Mouse (Mus musculus) CH12.LX (cell line): ENCODE measurements around the gene Chpf. TPM values are rescaled to one million over a fixed set of nuclear protein-coding genes. Genes with fewer than 3 reads are reported as not detected.

Experiments
- DNase-seq: peaks from one replicate; pipeline ENCODE4 v3.0.0-alpha.2; 2013; ENCODE audit errors: extremely low read depth
- H3K27ac ChIP-seq: 2 replicates; pipeline ENCODE4 v1.5.1; 2012; ENCODE audit warnings: low read depth, mild to moderate bottlenecking, control low read depth, moderate library complexity; ENCODE audit not compliant: insufficient read depth
- H3K27me3 ChIP-seq: replicated peaks from 2 replicates; pipeline ENCODE3; 2012; ENCODE audit warnings: inconsistent platforms
- H3K36me3 ChIP-seq, 2 experiments: replicated peaks in 1 of 2; 2 replicates each; pipeline versions ENCODE3 to v1.6.1; 2012; ENCODE audit warnings: inconsistent platforms in 1 of 2, low read length in 1 of 2, mild to moderate bottlenecking in 1 of 2, mixed read lengths in 1 of 2, moderate library complexity in 1 of 2; ENCODE audit not compliant: control insufficient read depth in 1 of 2, insufficient read depth in 1 of 2
- H3K4me1 ChIP-seq, 2 experiments: 2 replicates each; pipeline ENCODE4 v1.6.1; 2012; ENCODE audit warnings: inconsistent platforms in 1 of 2, moderate library complexity in 1 of 2; ENCODE audit not compliant: insufficient read depth in 2 of 2, control insufficient read depth in 1 of 2
- H3K4me2 ChIP-seq: 2 replicates; pipeline ENCODE4 v1.6.1; 2012; ENCODE audit warnings: low read depth, mild to moderate bottlenecking, control low read depth; ENCODE audit not compliant: poor library complexity, insufficient read depth, severe bottlenecking
- H3K4me3 ChIP-seq, 3 experiments: fragments of 150-350 bp in 1 of 3; sonication (generic) in 1 of 3; replicated peaks in 1 of 3; 2 replicates each; pipeline versions ENCODE3 to v1.5.1; 2011 to 2012; ENCODE audit warnings: low read depth in 2 of 3, low read length in 2 of 3, mild to moderate bottlenecking in 2 of 3, moderate library complexity in 2 of 3, control low read depth in 1 of 3, improper control_type of control experiment in 1 of 3, inconsistent platforms in 1 of 3, mixed read lengths in 1 of 3; ENCODE audit not compliant: poor library complexity in 1 of 3
- H3K79me2 ChIP-seq: replicated peaks from 2 replicates; pipeline ENCODE4 v1.6.1; 2012; ENCODE audit warnings: mild to moderate bottlenecking, moderate library complexity; ENCODE audit not compliant: control insufficient read depth, poor library complexity, insufficient read depth, severe bottlenecking; ENCODE audit errors: extremely low read depth
- H3K9ac ChIP-seq: 2 replicates; pipeline ENCODE4 v1.6.1; 2012; ENCODE audit warnings: low read depth, mild to moderate bottlenecking, control low read depth, moderate library complexity; ENCODE audit not compliant: insufficient read depth
- H3K9me3 ChIP-seq: replicated peaks from 2 replicates; pipeline ENCODE3; 2012; ENCODE audit warnings: low read length, inconsistent platforms, mixed read lengths
- BHLHE40 ChIP-seq: IDR thresholded peaks from 2 replicates; pipeline ENCODE4 v1.6.1; 2011; ENCODE audit warnings: mild to moderate bottlenecking, low read depth, low read length, improper control_type of control experiment
- E2F4 ChIP-seq: IDR thresholded peaks from 2 replicates; pipeline ENCODE4 v1.6.1; 2011; ENCODE audit warnings: low read depth, low read length, improper control_type of control experiment; ENCODE audit not compliant: insufficient replicate concordance
- ELF1 ChIP-seq: IDR thresholded peaks from 2 replicates; pipeline ENCODE4 v1.6.1; 2014; ENCODE audit warnings: low read depth, mild to moderate bottlenecking, inconsistent platforms, low read length, improper control_type of control experiment
- IRF4 ChIP-seq: IDR thresholded peaks from 2 replicates; pipeline ENCODE4 v1.6.1; 2014; ENCODE audit warnings: low read depth, mild to moderate bottlenecking, inconsistent platforms, low read length, improper control_type of control experiment
- JUND ChIP-seq: conservative IDR thresholded peaks from 2 replicates; pipeline ENCODE4 v1.6.1; 2011; ENCODE audit warnings: low read depth, low read length, improper control_type of control experiment
- MAFK ChIP-seq: IDR thresholded peaks from 2 replicates; pipeline ENCODE4 v1.6.1; 2011; ENCODE audit warnings: low read length, improper control_type of control experiment; ENCODE audit not compliant: insufficient replicate concordance
- MAZ ChIP-seq: IDR thresholded peaks from 2 replicates; pipeline ENCODE4 v1.6.1; 2012; ENCODE audit warnings: low read depth, mild to moderate bottlenecking, inconsistent platforms, low read length, improper control_type of control experiment, moderate library complexity
- MEF2A ChIP-seq: IDR thresholded peaks from 2 replicates; pipeline ENCODE4 v1.6.1; 2014; ENCODE audit warnings: low read depth, mild to moderate bottlenecking, inconsistent platforms, low read length, improper control_type of control experiment, borderline replicate concordance
- MXI1 ChIP-seq: IDR thresholded peaks from 2 replicates; pipeline ENCODE4 v1.6.1; 2011; ENCODE audit warnings: mild to moderate bottlenecking, low read depth, low read length, improper control_type of control experiment
- MYC ChIP-seq: IDR thresholded peaks from 2 replicates; pipeline ENCODE4 v1.6.1; 2011; ENCODE audit warnings: low read depth, mild to moderate bottlenecking, improper control_type of control experiment, low read length
- NELFE ChIP-seq: IDR thresholded peaks from 2 replicates; pipeline ENCODE4 v1.6.1; 2011; ENCODE audit warnings: low read depth, low read length, improper control_type of control experiment
- NRF1 ChIP-seq: IDR thresholded peaks from 2 replicates; pipeline ENCODE4 v1.6.1; 2014; ENCODE audit warnings: low read depth, mild to moderate bottlenecking, inconsistent platforms, low read length, improper control_type of control experiment, moderate library complexity
- PAX5 ChIP-seq: IDR thresholded peaks from 2 replicates; pipeline ENCODE4 v1.6.1; 2012; ENCODE audit warnings: low read length, inconsistent platforms, mixed read lengths
- POLR2A ChIP-seq: IDR thresholded peaks from 2 replicates; pipeline ENCODE4 v1.6.1; 2011; ENCODE audit warnings: low read depth, mild to moderate bottlenecking, improper control_type of control experiment, low read length
- POLR2AphosphoS2 ChIP-seq: IDR thresholded peaks from 2 replicates; pipeline ENCODE4 v1.6.1; 2011; ENCODE audit warnings: low read depth, low read length, improper control_type of control experiment
- RAD21 ChIP-seq: IDR thresholded peaks from 2 replicates; pipeline ENCODE4 v1.6.1; 2011; ENCODE audit warnings: low read depth, mild to moderate bottlenecking, low read length, improper control_type of control experiment, moderate library complexity
- RCOR1 ChIP-seq: conservative IDR thresholded peaks from 2 replicates; pipeline ENCODE4 v1.6.1; 2012; ENCODE audit warnings: low read depth, mild to moderate bottlenecking, inconsistent platforms, low read length, improper control_type of control experiment
- TBP ChIP-seq: conservative IDR thresholded peaks from 2 replicates; pipeline ENCODE4 v1.6.1; 2011; ENCODE audit warnings: low read depth, low read length, improper control_type of control experiment
- TCF12 ChIP-seq: IDR thresholded peaks from 2 replicates; pipeline ENCODE4 v1.6.1; 2014; ENCODE audit warnings: low read depth, mild to moderate bottlenecking, inconsistent platforms, low read length, improper control_type of control experiment
- USF1 ChIP-seq: IDR thresholded peaks from 2 replicates; pipeline ENCODE4 v1.6.1; 2014; ENCODE audit warnings: low read depth, mild to moderate bottlenecking, inconsistent platforms, low read length, improper control_type of control experiment
- USF2 ChIP-seq: conservative IDR thresholded peaks from 2 replicates; pipeline ENCODE4 v1.6.1; 2011; ENCODE audit warnings: low read depth, low read length, improper control_type of control experiment
- ZNF384 ChIP-seq: IDR thresholded peaks from 2 replicates; pipeline ENCODE4 v1.6.1; 2012; ENCODE audit warnings: low read depth, low read length, improper control_type of control experiment, inconsistent platforms
- dilution Hi-C: fragments of 300-500 bp; cut with MboI; formaldehyde crosslinking; loops from 2 replicates; pipeline ENCODE4 v1.14.3; 2020; ENCODE audit warnings: low sequenced_read_pairs; ENCODE audit not compliant: extremely low pct_unique_long_range_greater_than_20kb, extremely low pct_ligation_motif_present
- in situ Hi-C: fragments of 300-500 bp; cut with MboI; formaldehyde crosslinking; loops from 3 replicates; pipeline ENCODE4 v1.14.3; 2019; ENCODE audit warnings: low sequenced_read_pairs, low pct_ligation_motif_present, low pct_unique_long_range_greater_than_20kb, mixed read lengths
- polyA plus RNA-seq: library from polyadenylated mRNA; unstranded; fragments of >175 nt; gene quantifications from 2 replicates; pipeline ENCODE4 v1.2.1, GENCODE M21; 2012; ENCODE audit warnings: low read depth; ENCODE audit not compliant: insufficient read length
- total RNA-seq, 2 experiments: library from RNA; depleted of rRNA; stranded (reverse); fragments of 300-350 nt in 1 of 2; fragments of >200 nt in 1 of 2; gene quantifications; 2 replicates each; pipeline ENCODE4 v1.2.3; 2012 to 2014

Gene Chpf
- total and polyA plus RNA-seq, 3 experiments: 14.6 to 30.4 (median 20.6) TPM

DNA sequence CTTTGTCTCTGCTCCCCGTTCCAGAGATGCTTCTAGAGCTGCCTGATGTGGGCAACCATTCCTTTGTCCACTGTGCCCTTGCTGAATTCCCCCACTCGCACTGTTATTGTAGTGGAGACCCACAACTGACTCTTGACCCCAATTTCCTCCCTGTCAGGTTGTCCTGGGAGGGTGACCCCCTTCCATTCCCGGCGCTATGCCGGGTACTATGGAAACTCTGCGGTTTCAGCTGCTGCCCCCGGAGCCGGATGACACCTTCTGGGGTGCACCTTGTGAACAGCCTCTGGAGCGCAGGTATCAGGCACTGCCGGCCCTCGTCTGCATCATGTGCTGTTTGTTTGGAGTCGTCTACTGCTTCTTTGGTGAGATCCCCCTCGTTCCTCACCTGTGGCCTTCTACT lies 929 bp upstream of the Chpf start:
- Histone ChIP-seq H3K27me3 (peaks cover 5% of the 10 kb centered on the region), H3K9me3 (no peaks in the 10 kb centered on the region), H3K4me2 (peak overlapping the region; percentile 87), H3K4me3 (no peak overlapping the region), H3K36me3 (peaks cover 15 to 23% of the 10 kb centered on the region in 2 experiments), H3K4me1 (peaks cover 7 to 24% of the 10 kb centered on the region in 2 experiments), H3K27ac (no peak overlapping the region), H3K79me2 (peaks cover 5% of the 10 kb centered on the region; the same call in 1 of the 2 replicates), H3K9ac (no peak overlapping the region)
- dilution Hi-C loops (no loop called here), in situ Hi-C loops (no loop called here)
- TF ChIP-seq RCOR1 (no peak), TBP (no peak), USF2 (no peak), MAFK (no peak), USF1 (no peak), POLR2AphosphoS2 (no peak), ELF1 (no peak), BHLHE40 (no peak), E2F4 (no peak), TCF12 (no peak), MEF2A (no peak), MAZ (no peak), IRF4 (no peak), MYC (no peak)
- DNase-seq: no peak

DNA sequence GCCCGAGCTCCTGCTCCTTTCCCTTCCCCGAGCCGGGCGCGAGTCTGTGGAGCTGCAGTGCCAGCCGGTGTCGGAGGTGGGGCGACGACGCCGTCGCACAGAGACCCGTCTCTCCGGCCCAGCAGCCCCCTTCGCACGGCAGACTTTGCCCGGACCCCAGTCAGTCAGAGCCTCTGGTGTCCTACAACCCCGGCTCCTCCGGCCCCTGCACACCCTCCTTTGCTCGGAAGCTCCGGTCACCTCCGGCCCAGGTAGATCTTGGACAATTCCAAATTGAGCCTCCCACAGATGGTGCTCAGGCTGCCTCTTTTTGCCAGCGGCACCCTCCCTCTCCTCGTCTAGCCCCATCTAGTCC lies 505 bp upstream of the Chpf start:
- peak overlapping the region in 2 of 3 experiments; percentile 51 to 78 for H3K4me3 ChIP-seq
- dilution Hi-C loops: no loop called here

More for the DNA sequence above, 505 bp upstream of the Chpf start:
- Histone ChIP-seq H3K36me3 (peaks cover 20 to 26% of the 10 kb centered on the region in 2 experiments), H3K79me2 (peaks cover 5% of the 10 kb centered on the region; the same call in 1 of the 2 replicates), H3K27ac (no peak overlapping the region), H3K9me3 (no peaks in the 10 kb centered on the region), H3K9ac (no peak overlapping the region), H3K4me2 (peak overlapping the region; percentile 87), H3K4me1 (peaks cover 7 to 24% of the 10 kb centered on the region in 2 experiments), H3K27me3 (peaks cover 5% of the 10 kb centered on the region)
- no peak for TF ChIP-seq BHLHE40
- no peak for TF ChIP-seq MXI1
- TF ChIP-seq IRF4: no peak
- TF ChIP-seq NELFE: no peak
- no peak for TF ChIP-seq ELF1
- no peak for TF ChIP-seq ZNF384
- no peak for TF ChIP-seq TCF12
- TF ChIP-seq USF1: no peak
- no peak for TF ChIP-seq JUND
- TF ChIP-seq NRF1: no peak
- no peak for TF ChIP-seq POLR2A
- no peak for TF ChIP-seq RCOR1
- TF ChIP-seq PAX5: no peak
- TF ChIP-seq RAD21: no peak
- TF ChIP-seq TBP: no peak
- no peak for DNase-seq
- in situ Hi-C loops: no loop called here
